Mouse (Mus musculus): ENCODE measurements around the gene Itpk1.

The Itpk1 gene

GRCm38 (mm10) chr12:102691180-102691579 is 13.6 kb downstream of the Itpk1 start:
- no peak for DNase-seq (ENCODE audit: low spot score)

DNA sequence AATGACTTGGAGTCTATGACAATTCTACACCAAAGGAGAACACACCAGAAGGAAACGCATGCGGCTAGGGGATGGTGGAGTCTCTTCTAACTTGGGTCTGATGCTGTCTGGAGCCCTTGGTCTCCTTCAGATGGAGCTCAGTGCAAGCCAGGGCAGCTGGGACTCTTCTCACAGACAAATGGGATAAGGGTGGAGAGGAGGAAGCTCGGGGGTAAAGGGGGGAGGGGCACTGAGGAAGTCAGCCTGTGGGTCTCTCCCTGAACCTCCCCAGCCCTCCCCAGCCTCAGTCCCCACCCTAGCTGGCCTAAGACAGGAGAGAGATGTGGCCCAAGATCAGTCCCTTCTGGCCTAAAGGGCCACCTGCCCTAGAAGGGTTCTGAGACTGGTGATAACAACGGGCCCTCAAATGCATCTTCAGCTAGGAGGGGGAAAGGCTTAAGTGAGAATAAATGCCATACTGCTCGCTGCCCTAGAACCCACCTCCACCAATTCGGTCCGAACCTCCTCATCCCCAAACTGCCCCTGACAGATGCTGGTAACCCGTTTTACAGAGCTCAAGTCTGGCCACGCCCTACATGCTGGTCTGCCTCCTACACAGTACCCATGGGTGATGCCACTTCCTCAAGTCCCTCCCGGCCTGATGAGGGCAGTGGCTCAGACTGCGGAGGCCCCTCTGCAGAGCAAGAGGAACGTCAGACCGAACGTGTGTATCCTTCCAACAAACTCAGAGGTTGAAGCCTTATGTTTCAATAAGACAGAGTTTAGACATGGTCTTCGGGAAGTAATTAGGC is 14.8 kb downstream of the Itpk1 start:
- no peak for DNase-seq (ENCODE audit: low spot score)

DNA sequence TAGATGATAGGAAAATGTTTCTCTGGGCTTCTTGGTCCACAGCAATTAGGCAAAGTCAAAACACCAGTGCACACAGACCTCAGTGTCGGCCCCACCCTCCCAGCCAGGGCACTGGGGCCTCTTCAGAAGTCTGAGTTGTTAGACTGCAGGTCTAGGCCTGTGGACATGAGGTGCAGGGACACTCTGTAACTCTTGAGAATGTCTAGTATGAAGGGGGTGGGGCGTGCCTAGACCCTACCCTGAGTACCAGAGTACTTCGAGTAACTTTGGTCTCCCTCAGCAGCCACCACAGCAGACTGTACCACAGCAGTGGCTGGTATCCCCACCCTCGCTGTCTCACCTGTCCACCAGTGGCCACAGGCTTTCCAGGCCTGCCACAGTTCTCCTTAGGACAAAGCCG is 18.4 kb downstream of the Itpk1 start:
- DNase-seq (ENCODE audit: low spot score) = no peak

DNA sequence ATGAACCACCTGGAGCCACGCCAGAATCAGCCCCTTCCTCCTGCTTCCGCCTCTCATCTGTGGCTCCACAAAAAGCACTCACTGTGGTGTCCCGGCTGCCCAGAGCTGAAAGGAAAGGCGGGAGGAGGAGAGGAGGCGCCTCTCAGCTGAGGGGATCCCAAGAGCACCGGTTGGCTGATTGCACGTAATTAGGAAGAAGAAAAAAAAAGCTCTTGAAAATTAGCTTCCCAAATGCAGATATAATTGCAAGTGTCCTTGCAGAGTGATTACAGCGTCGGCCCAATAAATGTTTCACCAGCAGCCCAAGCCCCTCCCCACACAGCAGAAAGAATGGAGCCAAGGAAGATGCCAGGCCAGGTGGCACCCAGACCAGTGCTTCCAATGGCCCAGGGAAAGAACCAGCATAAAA is 19.2 kb downstream of the Itpk1 start:
- DNase-seq (ENCODE audit: low spot score) = no peak

DNA sequence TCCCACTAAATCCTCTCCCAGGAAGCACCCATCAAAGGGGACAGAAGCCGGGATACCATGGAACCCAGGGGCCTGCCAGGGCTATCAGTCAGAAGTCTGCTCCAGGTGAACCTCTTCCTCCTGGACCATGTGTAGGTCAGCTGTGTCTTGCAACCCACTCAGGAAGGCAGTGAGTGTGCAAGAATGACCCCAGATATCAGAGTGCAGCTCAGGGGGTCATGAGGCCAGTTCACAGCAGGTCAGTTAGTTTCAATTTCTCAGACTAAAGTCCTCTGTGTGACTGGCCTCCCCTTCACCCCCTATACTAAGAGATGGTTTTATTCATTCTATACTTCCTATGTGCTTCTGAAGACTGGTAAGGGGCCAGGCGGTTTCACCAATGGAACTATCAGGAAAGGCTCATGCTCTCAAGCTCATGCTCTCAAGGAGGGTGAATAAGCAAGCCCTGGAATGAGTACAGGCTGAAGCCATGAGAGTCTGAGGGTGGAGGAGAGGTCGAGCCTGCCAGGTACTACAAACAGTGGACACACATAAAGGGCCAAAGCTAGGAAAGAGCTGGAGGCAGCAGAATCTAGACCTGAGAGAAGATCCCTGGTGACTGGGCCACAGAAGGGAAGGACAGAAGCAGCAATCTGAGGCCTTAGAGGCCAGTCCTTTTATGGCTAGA is 19.9 kb downstream of the Itpk1 start:
- DNase-seq (ENCODE audit: low spot score) = no peak

GRCm38 (mm10) chr12:102683979-102684378 is 20.8 kb downstream of the Itpk1 start:
- no peak for DNase-seq (ENCODE audit: low spot score)

GRCm38 (mm10) chr12:102683438-102683837 is 21.3 kb downstream of the Itpk1 start:
- no peak for DNase-seq (ENCODE audit: low spot score)

- no peak for DNase-seq (ENCODE audit: low spot score)
These were observed 21.9 kb downstream of the Itpk1 start for GRCm38 (mm10) chr12:102682722-102683299.

- no peak for DNase-seq (ENCODE audit: low spot score)
These were observed 22.6 kb downstream of the Itpk1 start for GRCm38 (mm10) chr12:102682085-102682484.

DNA sequence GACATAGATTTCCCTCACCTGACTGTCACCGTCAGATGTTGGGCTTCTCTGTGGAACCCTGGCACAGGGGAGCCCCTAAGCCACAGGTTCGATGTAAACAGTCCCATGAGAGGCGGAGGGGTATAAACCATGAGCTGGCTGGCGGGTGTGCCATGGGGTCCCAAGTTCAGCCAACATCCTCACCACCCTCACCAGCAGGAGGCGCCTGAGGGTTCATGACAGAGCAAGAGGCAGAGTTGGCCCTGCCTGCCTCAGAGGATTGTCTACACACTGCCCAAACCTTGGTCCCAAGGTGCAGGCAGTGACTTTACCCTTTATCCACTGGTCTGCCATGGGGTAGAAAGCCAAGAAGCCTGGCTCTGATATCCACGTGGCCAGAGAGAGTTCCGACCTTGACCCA is 23.1 kb downstream of the Itpk1 start:
- no peak for DNase-seq (ENCODE audit: low spot score)

DNA sequence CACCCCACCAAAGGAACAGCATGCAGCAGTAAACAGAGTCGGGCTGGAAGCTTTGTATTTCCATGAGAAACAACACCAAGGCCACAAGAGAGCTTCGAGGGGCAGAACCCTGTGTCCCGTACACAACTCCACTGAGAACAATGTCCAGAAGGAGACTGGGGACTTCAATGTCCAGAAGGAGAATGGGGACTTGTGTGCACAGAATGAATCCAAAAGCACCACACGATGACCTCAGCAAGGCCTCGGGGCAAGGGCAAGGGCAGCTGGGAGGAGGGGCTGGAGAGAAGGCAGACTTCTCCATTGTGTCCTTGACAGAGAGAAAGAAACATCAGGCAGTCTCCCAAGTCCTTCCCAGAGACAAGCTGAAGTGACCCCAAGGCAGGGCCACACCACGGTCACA is 25.9 kb downstream of the Itpk1 start:
- DNase-seq (ENCODE audit: low spot score) = no peak

GRCm38 (mm10) chr12:102677089-102677488 is 27.6 kb downstream of the Itpk1 start:
- no peak for DNase-seq (ENCODE audit: low spot score)

DNA sequence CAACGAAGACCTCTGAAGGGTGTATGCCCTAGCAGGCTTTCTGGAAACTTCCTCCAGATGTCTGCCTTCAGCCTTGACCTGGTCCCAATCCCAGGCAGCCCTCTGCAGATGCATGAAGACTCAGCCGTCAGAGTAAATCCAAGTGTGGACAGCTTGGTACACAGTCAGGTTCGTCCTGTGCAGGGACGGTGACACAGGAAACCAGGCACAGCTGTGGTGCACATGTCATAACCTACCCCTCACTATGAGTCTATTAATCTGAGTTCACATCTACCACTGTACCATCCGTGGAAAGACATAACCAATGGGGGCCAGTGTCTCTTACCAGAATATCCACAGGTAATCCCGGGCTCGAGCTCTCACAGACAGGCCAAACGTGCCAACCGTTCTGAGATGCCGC is 30.2 kb downstream of the Itpk1 start:
- DNase-seq (ENCODE audit: low spot score) = no peak

DNA sequence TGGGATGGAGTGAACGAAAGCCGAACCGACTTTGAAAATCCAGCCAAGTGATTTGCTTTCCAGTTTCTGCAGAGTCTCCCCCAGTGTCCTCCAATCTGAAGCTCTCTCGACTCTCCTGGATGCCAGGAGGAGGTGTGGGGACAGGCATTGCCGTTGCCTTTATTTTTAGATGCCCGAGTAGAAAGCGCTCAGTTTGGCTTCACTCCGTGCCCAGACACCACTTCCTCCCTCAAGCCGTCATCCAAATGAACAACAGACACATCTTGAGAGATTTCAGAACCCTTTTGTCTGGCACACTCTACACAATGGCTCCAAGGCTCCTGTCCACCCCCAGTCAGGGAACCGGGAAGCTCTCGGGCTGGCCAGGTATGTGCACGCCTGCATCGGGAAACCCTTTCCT is 30.6 kb downstream of the Itpk1 start:
- DNase-seq (ENCODE audit: low spot score) = no peak

DNA sequence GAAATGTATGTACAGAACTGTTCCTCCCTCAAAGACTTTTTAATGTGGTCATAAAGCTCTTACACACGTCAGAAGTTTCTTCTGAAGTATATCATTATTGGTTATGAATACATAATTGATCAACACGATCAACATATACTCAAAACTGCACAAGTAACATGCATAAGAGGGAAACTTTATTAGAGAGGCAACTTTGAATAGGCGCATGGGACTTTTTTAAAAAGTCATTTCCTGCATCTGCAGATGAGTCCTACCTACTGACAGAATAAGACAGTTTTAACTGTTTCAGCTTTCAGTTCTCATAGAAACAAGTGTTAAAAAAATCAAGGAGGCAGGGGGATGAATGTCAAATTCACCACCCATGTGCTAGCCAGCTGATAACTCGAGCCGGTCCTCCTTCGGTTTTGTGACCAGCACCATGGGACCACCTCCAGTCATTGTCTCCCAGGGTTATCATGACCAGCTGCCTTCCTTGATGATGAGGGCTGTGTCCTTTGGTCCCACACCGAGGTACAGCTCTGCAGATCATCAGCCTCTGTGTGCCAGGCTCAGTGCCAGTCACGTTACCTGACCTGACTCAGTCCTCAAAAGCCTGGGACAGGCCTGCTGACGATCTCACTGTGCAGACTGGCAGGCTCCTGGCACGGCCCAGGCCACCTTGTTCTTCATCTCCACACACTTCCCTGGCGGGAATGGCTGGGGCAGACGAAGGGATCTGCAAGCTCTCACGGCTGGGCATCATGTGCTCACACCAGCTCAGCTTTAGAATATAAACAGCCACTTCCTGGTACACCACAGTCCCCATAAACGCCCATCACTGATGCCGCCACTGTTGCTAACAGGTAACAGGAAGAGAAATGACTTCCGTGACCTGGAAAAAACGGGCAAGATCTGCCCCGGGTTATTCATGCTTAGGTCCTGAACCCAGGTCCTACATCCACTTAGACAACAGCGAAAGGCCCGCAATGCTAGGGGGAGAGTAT is 31.6 kb downstream of the Itpk1 start:
- DNase-seq (ENCODE audit: low spot score) = no peak

GRCm38 (mm10) chr12:102672176-102672575 is 32.6 kb downstream of the Itpk1 start:
- no peak for DNase-seq (ENCODE audit: low spot score)

GRCm38 (mm10) chr12:102670848-102671247 is 33.9 kb downstream of the Itpk1 start:
- no peak for DNase-seq (ENCODE audit: low spot score)

GRCm38 (mm10) chr12:102665465-102666202 is 39.1 kb downstream of the Itpk1 start:
- no peak for DNase-seq (ENCODE audit: low spot score)

GRCm38 (mm10) chr12:102664052-102664448 is 40.7 kb downstream of the Itpk1 start:
- no peak for DNase-seq (ENCODE audit: low spot score)

GRCm38 (mm10) chr12:102663349-102664051 is 41.2 kb downstream of the Itpk1 start:
- DNase-seq (ENCODE audit: low spot score) = no peak

DNA sequence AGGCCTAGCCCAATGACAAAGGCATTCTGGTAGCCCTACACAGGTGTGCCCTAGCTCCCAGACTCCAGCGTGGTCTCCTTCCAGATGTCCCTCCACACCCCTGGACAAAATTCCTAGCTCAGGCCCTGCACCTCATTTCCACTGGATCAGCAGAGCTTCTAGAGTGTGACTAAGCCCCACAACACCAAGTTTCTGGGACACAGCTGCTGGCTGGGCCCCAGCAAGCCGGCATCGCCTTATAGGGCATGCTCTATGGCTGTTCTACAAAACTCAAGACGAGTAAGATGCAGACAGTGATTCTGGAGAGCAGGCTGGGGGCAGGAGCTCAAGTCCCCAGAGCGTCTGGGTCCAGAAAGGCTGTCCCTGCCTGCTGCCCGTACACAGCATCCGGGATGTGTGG is 43.0 kb downstream of the Itpk1 start:
- DNase-seq (ENCODE audit: low spot score) = no peak

Data from layer of hippocampus, adult 9-10 months (tissue).